Mouse (Mus musculus): Measurements from ENCODE around the gene Mxd1.

GRCm38 (mm10) chr6:86665076-86665475 lies 3.9 kb downstream of the Mxd1 start:
- TF ChIP-seq CEBPB (IDR thresholded peaks at IDR 0.05; ENCODE audit: insufficient read depth, poor library complexity, severe bottlenecking) = no peak
- TF ChIP-seq TCF12 (IDR thresholded peaks at IDR 0.05; ENCODE audit: insufficient read depth, poor library complexity, severe bottlenecking) = no peak
- TF ChIP-seq MYOD1 (IDR thresholded peaks at IDR 0.05; ENCODE audit: control insufficient read depth in 1 of 3, insufficient read length in 2 of 3, low read depth in 2 of 3) = no peak
- TF ChIP-seq E2F4 (IDR thresholded peaks at IDR 0.05; ENCODE audit: insufficient read depth) = no peak
- no peak for TF ChIP-seq MYOG (IDR thresholded peaks at IDR 0.05; ENCODE audit: control insufficient read depth in 1 of 3, insufficient read depth in 1 of 3, insufficient read length in 2 of 3, low read depth in 2 of 3)
- TF ChIP-seq POLR2A (IDR thresholded peaks at IDR 0.05; ENCODE audit: insufficient read length, low read depth) = no peak
- no peak for TF ChIP-seq MAX (IDR thresholded peaks at IDR 0.05; ENCODE audit: low read depth)
